Mouse (Mus musculus): ENCODE results near the gene Alkbh3. TPM values are rescaled to one million over a fixed set of nuclear protein-coding genes. Genes with fewer than 3 reads are reported as not detected.
A peak's percentile ranks its signal among the peaks of the same experiment; 100 is the strongest.

Alkbh3 gene
- polyA plus RNA-seq, 1 experiment from 2014 or later = 55.8 TPM

DNA sequence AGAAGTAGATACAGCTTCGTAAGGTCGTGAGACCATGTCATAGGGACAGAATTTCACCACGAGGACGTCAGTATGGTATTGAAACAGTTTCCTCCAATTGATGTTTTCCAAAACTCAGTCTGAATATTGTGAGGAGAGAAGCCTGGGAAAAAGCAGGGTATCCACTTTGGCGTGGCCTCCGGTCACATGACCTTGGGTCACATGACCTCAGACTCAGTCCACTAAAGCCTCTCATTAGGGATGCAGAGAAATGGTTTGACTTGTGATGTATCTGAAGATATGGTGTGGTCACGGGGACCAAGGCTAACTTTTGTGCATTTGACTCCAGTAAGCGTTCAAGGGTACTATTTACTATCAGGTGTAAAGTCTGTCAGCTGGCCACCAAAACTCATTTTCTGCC, 51.3 kb downstream of the Alkbh3 start:
- H3K4me2 ChIP-seq (replicated peaks) = no peak overlapping the region
- no peak overlapping the region for H3K4me3 ChIP-seq
- no peak for ATAC-seq (ENCODE audit: low FRiP score, low read depth)
- 78% methylated on average over 8 of the region's 8 CpGs for WGBS
- no peaks in the 10 kb centered on the region for H3K36me3 ChIP-seq
- H3K27ac ChIP-seq (replicated peaks) = no peak overlapping the region
- H3K9me3 ChIP-seq = no peaks in the 10 kb centered on the region
- H3K27me3 ChIP-seq = peaks cover 47% of the 10 kb centered on the region
- H3K4me1 ChIP-seq = peaks cover 38% of the 10 kb centered on the region
- H3K9ac ChIP-seq (replicated peaks) = no peak overlapping the region

DNA sequence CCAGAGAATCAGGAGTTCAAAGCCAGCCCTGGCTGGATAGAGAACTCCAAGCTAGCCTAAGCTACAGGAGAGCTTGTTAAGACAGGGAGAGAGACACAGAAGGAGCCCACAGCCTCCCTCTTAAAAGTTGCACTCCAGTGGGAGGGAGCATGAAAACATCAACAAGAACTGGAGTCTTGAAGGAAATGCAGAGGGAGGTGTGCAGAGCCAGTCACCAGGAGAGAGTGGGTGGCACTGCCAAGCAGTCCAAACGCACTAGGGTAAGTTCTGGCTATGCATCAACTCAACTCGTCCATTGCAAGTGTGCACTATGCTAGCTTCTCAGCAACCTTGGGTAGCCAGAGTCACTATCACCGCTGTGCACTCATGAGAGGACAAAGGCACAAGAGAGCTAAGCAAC, 52.4 kb downstream of the Alkbh3 start:
- Histone ChIP-seq H3K36me3 (no peaks in the 10 kb centered on the region), H3K4me2 (replicated peaks) (no peak overlapping the region), H3K4me3 (no peak overlapping the region), H3K4me1 (peaks cover 37% of the 10 kb centered on the region), H3K27ac (replicated peaks) (no peak overlapping the region), H3K27me3 (peaks cover 58% of the 10 kb centered on the region), H3K9me3 (no peaks in the 10 kb centered on the region), H3K9ac (replicated peaks) (no peak overlapping the region)
- 73% methylated on average over 3 of the region's 3 CpGs for WGBS
- no peak for ATAC-seq (ENCODE audit: low FRiP score, low read depth)

DNA sequence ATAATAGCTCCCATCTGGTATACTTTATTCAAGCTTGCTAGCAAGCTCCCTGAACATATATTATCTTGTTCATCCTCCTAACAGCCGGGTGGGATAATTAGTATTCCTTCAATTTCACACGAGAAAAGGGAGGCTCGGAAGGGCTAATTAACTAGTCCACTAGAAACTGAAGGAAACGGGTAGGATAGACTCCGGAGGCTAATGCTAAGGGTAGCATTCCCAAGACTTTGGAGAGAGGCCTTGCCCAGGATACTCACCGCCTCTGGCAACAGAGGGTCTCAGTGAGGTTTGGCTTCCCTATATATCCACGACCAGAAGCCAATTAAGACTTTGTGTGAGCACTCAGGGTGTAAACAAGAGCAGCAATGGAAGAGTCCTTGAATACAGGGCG, 52.8 kb downstream of the Alkbh3 start:
- Histone ChIP-seq H3K4me3 (no peak overlapping the region), H3K9me3 (no peaks in the 10 kb centered on the region), H3K4me2 (replicated peaks) (no peak overlapping the region), H3K27me3 (peaks cover 60% of the 10 kb centered on the region), H3K9ac (replicated peaks) (no peak overlapping the region), H3K27ac (replicated peaks) (no peak overlapping the region; the same call in 1 of the 2 replicates), H3K36me3 (no peaks in the 10 kb centered on the region), H3K4me1 (peaks cover 37% of the 10 kb centered on the region)
- no peak for ATAC-seq (ENCODE audit: low FRiP score, low read depth)
- 47% methylated on average over 8 of the region's 8 CpGs for WGBS

DNA sequence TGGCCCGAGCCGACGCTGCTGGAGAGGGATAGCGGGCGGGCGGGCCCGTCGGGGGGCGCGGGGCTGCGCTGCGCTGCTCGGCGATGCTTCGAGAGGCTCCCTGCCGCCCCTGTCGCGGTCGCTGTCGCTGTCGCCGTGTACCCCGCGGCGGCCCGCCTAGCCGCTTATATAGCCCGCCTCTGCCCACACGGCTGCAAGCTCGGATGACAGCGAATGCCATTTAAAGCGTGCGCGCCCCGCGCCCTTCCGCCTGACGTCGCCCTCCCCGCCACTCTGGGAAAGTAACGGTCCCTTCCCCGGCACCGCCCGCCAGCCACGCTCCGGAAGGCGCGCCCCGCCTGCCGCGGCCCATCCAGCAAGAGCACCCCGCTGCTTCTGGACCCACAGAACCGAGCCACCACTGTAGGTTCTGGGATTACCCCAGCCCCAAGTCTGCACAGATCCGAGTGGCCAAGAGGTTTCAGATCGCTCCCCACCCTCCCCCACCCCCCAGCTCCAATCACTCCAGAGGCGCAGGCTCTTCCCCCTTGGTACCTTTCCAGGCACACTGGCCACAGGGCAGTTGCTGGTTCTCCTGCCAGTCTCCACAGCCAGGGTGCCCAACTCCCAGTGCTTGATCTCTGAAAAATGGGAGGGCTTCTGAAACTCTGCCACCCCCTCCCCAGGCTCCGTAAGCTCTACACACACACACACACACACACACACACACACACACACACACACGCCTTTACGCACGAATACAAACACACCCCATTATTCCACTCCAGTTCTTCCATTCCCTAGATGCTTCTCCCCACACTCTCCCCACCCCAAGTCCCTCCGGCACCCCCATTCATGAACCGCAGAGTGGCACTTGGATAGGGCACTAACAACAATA, 53.5 kb downstream of the Alkbh3 start, which contains the start of gene Gm13889:
Gene Gm13889, minus strand, starts transcription at position 294 of the 877 bp plus-strand sequence.
- peak within 1 kb of the TSS; percentile 42; the same call in 1 of the 2 replicates for H3K27ac ChIP-seq (replicated peaks)
- ATAC-seq (ENCODE audit: low FRiP score, low read depth) = peak; percentile 68

DNA sequence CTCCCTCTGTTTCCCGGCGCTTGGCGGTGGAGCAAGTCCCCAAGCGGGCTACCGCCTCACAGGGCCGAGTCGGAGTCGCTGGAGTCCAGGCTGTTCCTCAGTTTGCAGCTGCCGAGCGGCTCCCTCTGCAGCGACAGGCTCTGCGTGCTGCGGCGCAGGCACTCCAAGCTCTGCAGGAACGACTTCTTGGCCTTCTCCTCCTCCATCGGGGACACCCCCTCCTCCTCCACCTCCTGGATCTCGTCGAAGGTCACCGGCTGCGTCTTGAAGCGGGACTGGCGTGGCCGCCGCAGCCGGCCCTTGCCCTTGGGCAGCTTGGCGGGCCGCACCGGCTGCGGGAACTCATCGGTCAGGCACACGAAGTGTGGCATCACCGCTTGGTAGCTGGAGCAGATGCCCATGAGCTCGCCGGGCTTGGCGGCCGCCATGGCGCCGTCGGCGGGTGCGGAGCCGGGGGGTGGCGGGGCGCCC, 54.2 kb downstream of the Alkbh3 start:
- Histone ChIP-seq H3K36me3 (no peaks in the 10 kb centered on the region), H3K9ac (replicated peaks) (peak overlapping the region; percentile 68), H3K4me3 (peak overlapping the region; percentile 68), H3K27me3 (peaks cover 64% of the 10 kb centered on the region), H3K27ac (replicated peaks) (no peak overlapping the region), H3K4me2 (replicated peaks) (peak overlapping the region; percentile 99), H3K4me1 (peaks cover 37% of the 10 kb centered on the region), H3K9me3 (no peaks in the 10 kb centered on the region)
- WGBS = under 1% methylated on average over 39 of the region's 44 CpGs
- peak; percentile 57 for ATAC-seq (ENCODE audit: low FRiP score, low read depth)

More for the DNA sequence above, 53.5 kb downstream of the Alkbh3 start, which contains the start of gene Gm13889:
- peaks cover 60% of the 10 kb centered on the region for H3K27me3 ChIP-seq
- peak within 1 kb of the TSS; percentile 68 for H3K9ac ChIP-seq (replicated peaks)
- 5% methylated on average over 57 of the region's 62 CpGs for WGBS
- no peaks in the 10 kb centered on the region for H3K36me3 ChIP-seq
- peak within 1 kb of the TSS; percentile 99 for H3K4me2 ChIP-seq (replicated peaks)
- H3K9me3 ChIP-seq = no peaks in the 10 kb centered on the region
- peak within 1 kb of the TSS; percentile 68 for H3K4me3 ChIP-seq
- H3K4me1 ChIP-seq = peaks cover 37% of the 10 kb centered on the region

DNA sequence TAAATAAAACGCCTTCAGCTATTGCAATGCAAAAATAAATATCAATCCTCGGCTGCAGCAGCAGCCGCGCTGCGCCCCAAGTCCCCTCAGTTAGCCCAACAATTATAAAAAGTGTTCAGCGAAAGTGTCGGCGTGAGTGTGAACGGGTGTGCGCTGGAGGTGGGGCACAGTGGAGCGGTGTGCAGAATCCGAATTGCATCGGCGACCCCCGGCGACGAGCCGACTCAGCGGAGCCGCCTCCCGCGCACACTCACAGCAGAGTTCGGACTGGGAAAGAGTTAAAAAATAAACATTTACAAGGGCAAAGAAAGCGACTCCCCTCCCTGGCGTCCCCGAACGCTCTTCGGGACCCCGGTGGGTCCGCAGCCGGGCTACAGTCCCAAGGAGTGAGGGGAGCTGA, 54.7 kb downstream of the Alkbh3 start:
- Histone ChIP-seq H3K9ac (replicated peaks) (peak overlapping the region; percentile 68), H3K27ac (replicated peaks) (no peak overlapping the region), H3K36me3 (no peaks in the 10 kb centered on the region), H3K4me1 (peaks cover 37% of the 10 kb centered on the region), H3K27me3 (peaks cover 64% of the 10 kb centered on the region), H3K4me3 (peak overlapping the region; percentile 68), H3K9me3 (no peaks in the 10 kb centered on the region), H3K4me2 (replicated peaks) (peak overlapping the region; percentile 99)
- ATAC-seq (ENCODE audit: low FRiP score, low read depth) = 0 out of 2 replicates have a peak, but pooled peaks have one; percentile 5
- under 1% methylated on average over 31 of the region's 31 CpGs for WGBS

DNA sequence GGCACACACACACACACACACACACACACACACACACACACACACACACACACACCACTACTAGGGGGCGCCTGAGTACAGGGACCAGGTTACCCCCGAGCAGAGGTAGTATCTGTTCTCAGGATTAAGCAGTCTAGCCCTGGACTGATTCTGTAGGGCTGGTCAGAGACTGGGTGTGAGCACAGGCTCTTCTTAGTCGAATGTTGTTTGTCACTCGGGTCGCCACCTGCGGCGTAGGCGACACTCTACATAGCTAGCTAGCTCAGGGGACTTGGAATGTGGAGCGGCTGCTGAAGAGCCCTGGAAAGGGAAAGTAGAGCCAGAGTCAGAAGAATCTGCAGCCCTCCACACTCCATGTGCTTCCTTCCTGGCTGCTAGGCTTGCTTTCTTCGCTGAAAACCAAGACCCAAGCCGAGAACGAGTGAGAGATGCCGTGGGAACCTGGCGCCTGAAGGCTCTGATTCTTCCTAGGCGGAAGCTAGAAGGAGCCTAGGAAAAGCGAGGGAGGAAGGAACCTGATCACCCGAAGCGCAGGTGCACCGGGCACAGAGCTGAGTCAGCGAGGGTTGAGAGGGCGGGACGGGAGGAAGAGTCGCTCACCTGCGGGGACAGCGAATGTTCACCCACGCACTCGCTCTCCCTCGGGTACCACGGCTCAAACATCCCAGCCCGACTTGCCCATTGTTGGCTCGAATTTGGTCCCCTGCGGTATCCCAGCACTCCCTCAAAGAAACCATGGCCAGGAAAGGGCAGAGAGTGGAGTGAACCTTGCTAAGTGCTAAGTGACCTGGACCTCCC, 55.6 kb downstream of the Alkbh3 start:
- under 1% methylated on average over 32 of the region's 32 CpGs for WGBS
- Histone ChIP-seq H3K36me3 (no peaks in the 10 kb centered on the region), H3K4me3 (peak overlapping the region; percentile 68), H3K27me3 (peaks cover 64% of the 10 kb centered on the region), H3K27ac (replicated peaks) (no peak overlapping the region), H3K4me2 (replicated peaks) (peak overlapping the region; percentile 99), H3K4me1 (peaks cover 37% of the 10 kb centered on the region), H3K9me3 (no peaks in the 10 kb centered on the region), H3K9ac (replicated peaks) (peak overlapping the region; percentile 68)
- ATAC-seq (ENCODE audit: low FRiP score, low read depth) = no peak

DNA sequence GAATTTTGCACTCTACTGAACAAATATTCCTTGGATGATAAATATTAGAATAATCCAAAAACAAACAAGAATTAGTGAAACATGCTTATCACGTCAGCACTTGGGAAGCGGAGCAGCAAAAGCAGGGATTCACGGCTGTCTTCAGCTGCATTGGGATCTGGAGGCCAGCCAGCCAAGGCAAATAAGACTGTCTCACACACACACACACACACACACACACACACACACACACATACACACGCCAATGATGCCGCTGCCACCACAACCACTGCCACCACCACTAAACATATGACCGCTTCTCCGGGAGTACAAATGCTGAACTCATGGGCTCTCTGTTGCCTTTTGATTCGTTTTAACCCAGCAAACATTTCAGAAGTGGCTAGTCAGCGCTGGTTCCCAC, 56.9 kb downstream of the Alkbh3 start:
- no peaks in the 10 kb centered on the region for H3K36me3 ChIP-seq

DNA sequence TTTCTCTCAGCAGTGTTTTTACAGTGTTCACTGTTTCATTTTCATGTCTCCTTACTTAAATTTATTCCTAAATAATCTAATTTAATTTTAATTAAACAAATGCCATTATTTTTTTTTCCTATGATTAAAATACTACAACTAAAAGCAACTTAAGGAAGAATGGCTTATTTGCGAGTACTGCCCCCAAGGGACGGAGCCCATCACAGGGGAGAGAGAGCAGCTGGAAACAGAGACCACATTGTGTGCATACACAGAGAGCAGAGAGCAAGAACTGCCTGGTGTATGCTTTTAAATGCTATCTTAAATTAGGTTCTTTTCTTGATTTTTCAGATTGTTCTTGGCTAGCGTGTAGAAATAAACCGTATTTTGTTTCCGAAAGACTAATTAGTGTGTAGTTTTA, 63.6 kb downstream of the Alkbh3 start:
- no peak overlapping the region for H3K9ac ChIP-seq (replicated peaks)
- H3K4me2 ChIP-seq (replicated peaks) = no peak overlapping the region
- H3K4me3 ChIP-seq = no peak overlapping the region
- H3K36me3 ChIP-seq = no peaks in the 10 kb centered on the region
- ATAC-seq (ENCODE audit: low FRiP score, low read depth) = no peak
- WGBS = 76% methylated on average over 5 of the region's 5 CpGs
- no peaks in the 10 kb centered on the region for H3K4me1 ChIP-seq
- peaks cover 11% of the 10 kb centered on the region for H3K9me3 ChIP-seq
- H3K27me3 ChIP-seq = 0 out of 2 replicates have a peak, but pooled peaks cover 4% of the 10 kb centered on the region
- H3K27ac ChIP-seq (replicated peaks) = no peak overlapping the region

More for the DNA sequence above, 56.9 kb downstream of the Alkbh3 start:
- Histone ChIP-seq H3K27ac (replicated peaks) (no peak overlapping the region), H3K4me3 (no peak overlapping the region), H3K4me1 (peaks cover 37% of the 10 kb centered on the region), H3K27me3 (peaks cover 61% of the 10 kb centered on the region), H3K4me2 (replicated peaks) (no peak overlapping the region), H3K9ac (replicated peaks) (no peak overlapping the region), H3K9me3 (peaks cover 3% of the 10 kb centered on the region; the same call in 1 of the 2 replicates)
- 86% methylated on average over 9 of the region's 9 CpGs for WGBS
- ATAC-seq (ENCODE audit: low FRiP score, low read depth) = no peak

DNA sequence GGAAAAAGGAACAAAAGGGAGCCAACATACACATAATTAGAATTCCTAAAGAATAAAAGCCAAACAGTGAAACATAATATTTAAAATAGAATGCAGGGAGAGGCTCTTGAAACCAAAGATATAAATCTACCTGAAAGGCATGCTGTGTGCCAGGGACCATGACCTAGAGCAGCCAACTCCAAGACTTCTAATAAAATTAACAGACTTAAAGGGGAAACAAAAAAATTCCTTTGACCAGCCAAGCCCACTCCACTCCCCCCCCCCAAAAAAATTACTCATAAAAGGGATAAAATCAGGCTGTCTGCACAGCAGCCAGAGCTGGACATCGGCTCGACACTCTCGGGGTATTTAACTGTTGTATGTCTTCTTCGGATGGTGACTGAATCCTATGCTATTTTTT, 65.8 kb downstream of the Alkbh3 start:
- no peaks in the 10 kb centered on the region for H3K36me3 ChIP-seq
- no peak for ATAC-seq (ENCODE audit: low FRiP score, low read depth)
- H3K27ac ChIP-seq (replicated peaks) = no peak overlapping the region
- no peaks in the 10 kb centered on the region for H3K27me3 ChIP-seq
- H3K9me3 ChIP-seq = peaks cover 11% of the 10 kb centered on the region
- no peak overlapping the region for H3K4me2 ChIP-seq (replicated peaks)
- no peaks in the 10 kb centered on the region for H3K4me1 ChIP-seq
- no peak overlapping the region for H3K4me3 ChIP-seq
- WGBS = 89% methylated on average over 4 of the region's 4 CpGs
- no peak overlapping the region for H3K9ac ChIP-seq (replicated peaks)

DNA sequence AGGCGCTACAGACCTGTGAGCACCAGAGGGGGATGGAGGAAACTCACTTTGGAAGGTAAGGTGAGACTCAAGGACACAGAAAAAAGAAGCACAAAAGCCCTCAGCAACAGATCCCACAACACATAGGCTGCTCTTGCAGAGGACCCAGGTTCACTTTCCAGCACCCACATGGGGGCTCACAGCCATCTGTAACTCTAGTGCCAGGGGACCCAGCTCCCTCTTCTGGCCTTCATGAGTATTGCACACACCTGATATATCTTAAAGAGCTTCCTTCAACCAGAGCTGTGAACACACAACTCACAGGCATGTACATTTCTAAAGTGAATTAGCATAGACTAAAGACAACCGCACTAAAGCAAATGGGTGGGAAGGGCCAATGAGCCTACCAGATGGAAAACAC, 66.5 kb downstream of the Alkbh3 start:
- Histone ChIP-seq H3K4me3 (no peak overlapping the region), H3K4me2 (replicated peaks) (no peak overlapping the region), H3K9ac (replicated peaks) (no peak overlapping the region), H3K27ac (replicated peaks) (no peak overlapping the region), H3K4me1 (no peaks in the 10 kb centered on the region), H3K9me3 (peaks cover 9% of the 10 kb centered on the region), H3K36me3 (no peaks in the 10 kb centered on the region), H3K27me3 (no peaks in the 10 kb centered on the region)
- 93% methylated on average over 2 of the region's 2 CpGs for WGBS
- no peak for ATAC-seq (ENCODE audit: low FRiP score, low read depth)

DNA sequence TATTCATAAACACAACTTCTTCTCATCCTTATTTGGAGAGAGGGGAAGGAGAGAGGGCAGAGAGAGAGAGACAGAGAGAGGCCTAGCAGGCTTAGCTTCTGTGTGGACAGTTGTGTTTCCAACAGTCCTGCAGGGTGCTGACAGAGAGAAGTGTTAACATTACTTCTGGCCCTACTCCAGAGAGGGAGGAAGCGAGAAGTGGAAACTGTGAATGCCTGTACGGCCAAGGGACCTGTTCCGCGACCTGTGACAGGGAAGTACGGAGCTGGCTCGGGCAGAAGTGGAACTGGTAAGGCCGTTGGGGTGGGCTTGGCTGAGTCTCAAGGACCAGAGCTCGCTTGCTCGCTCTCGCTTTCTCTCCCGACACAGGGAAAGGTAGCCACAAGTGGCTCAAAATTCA, 68.9 kb downstream of the Alkbh3 start:
- no peak overlapping the region for H3K9ac ChIP-seq (replicated peaks)
- H3K4me2 ChIP-seq (replicated peaks) = no peak overlapping the region
- no peak overlapping the region for H3K27ac ChIP-seq (replicated peaks)
- no peak for ATAC-seq (ENCODE audit: low FRiP score, low read depth)
- H3K27me3 ChIP-seq = no peaks in the 10 kb centered on the region
- 84% methylated on average over 11 of the region's 11 CpGs for WGBS
- no peaks in the 10 kb centered on the region for H3K4me1 ChIP-seq
- no peak overlapping the region for H3K4me3 ChIP-seq
- peaks cover 7% of the 10 kb centered on the region; the same call in 1 of the 2 replicates for H3K9me3 ChIP-seq
- H3K36me3 ChIP-seq = no peaks in the 10 kb centered on the region
